Mouse (Mus musculus) neural tube, embryonic 14.5 days (tissue): ENCODE measurements at regions not wholly inside any gene's neighbourhood (a gene's known extent, or its start where the extent isn't known, plus 50 kb on each side); places are given as distances from the start of the nearest gene placed in this dataset.

Experiments
- ATAC-seq: fragments of 200-750 bp; cut with Nextera tagmentation; 2 replicates; pipeline ENCODE4 v1.8.0; 2017; ENCODE audit warnings: low read depth, mild to moderate bottlenecking, moderate TSS enrichment, moderate library complexity
- H3K27ac ChIP-seq: fragments of 300-500 bp; sonication (generic); 2 replicates; pipeline ENCODE4 v1.5.1; 2014; ENCODE audit warnings: low read depth, mild to moderate bottlenecking, control low read depth, low read length, moderate library complexity, mixed read lengths
- H3K27me3 ChIP-seq: fragments of 300-500 bp; sonication (generic); 2 replicates; pipeline ENCODE4 v1.6.1; 2014; ENCODE audit warnings: low read length; ENCODE audit not compliant: control insufficient read depth, insufficient read depth
- H3K36me3 ChIP-seq: fragments of 300-500 bp; sonication (generic); 2 replicates; pipeline ENCODE4 v1.6.1; 2014; ENCODE audit warnings: low read length, mixed read lengths; ENCODE audit not compliant: control insufficient read depth, insufficient read depth
- H3K4me1 ChIP-seq: fragments of 300-500 bp; sonication (generic); 2 replicates; pipeline ENCODE4 v1.6.1; 2014; ENCODE audit warnings: low read length; ENCODE audit not compliant: control insufficient read depth, insufficient read depth
- H3K4me2 ChIP-seq: fragments of 300-500 bp; sonication (generic); 2 replicates; pipeline ENCODE4 v1.6.1; 2014; ENCODE audit warnings: mild to moderate bottlenecking, low read depth, low read length, control low read depth
- H3K4me3 ChIP-seq: fragments of 300-500 bp; sonication (generic); 2 replicates; pipeline ENCODE4 v1.5.1; 2014; ENCODE audit warnings: low read depth, low read length, control low read depth, mixed read lengths
- H3K9ac ChIP-seq: fragments of 300-500 bp; sonication (generic); replicated peaks from 2 replicates; pipeline ENCODE4 v1.6.1; 2014; ENCODE audit warnings: low read depth, mild to moderate bottlenecking, control low read depth, low read length, mixed read lengths
- H3K9me3 ChIP-seq: fragments of 300-500 bp; sonication (generic); 2 replicates; pipeline ENCODE4 v1.6.1; 2016; ENCODE audit warnings: low read length; ENCODE audit not compliant: control insufficient read depth
- WGBS: fragments of 180-500 bp; shearing (Covaris S2); extraction: QIAGEN DNeasy Blood & Tissue Kit; methylation state at CpG from one replicate; pipeline ENCODE4 v1.1.7; 2014; 5-methylcytosine and 5-hydroxymethylcytosine counted together

DNA sequence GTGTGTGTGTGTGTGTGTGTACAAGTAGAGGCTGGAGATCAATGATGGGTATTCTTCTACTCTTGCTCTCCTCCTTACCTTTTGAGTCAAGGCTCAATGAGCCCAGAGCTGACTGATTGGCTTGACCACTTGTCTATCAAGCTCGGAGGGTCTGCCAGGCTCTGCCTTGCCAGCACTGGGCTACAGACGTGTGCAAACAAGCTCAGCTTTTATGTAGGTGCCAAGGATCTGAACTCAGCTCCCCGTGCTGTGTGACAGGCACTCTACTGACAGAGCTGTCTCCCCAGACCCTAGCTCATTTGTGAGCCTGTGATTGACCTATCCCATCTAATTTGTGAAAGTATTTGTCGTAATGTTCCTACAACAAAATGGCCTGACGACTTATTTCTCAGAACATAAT, 54.2 kb upstream of the Cdc42bpa start:
- H3K27me3 ChIP-seq: no peaks in the 10 kb centered on the region
- no peak overlapping the region for H3K27ac ChIP-seq
- no peak overlapping the region for H3K4me3 ChIP-seq
- 92% methylated on average over 5 of the region's 5 CpGs for WGBS
- H3K9me3 ChIP-seq: no peaks in the 10 kb centered on the region
- no peaks in the 10 kb centered on the region for H3K36me3 ChIP-seq
- H3K9ac ChIP-seq: no peak overlapping the region
- H3K4me1 ChIP-seq: no peaks in the 10 kb centered on the region
- no peak overlapping the region for H3K4me2 ChIP-seq
- no peak for ATAC-seq

DNA sequence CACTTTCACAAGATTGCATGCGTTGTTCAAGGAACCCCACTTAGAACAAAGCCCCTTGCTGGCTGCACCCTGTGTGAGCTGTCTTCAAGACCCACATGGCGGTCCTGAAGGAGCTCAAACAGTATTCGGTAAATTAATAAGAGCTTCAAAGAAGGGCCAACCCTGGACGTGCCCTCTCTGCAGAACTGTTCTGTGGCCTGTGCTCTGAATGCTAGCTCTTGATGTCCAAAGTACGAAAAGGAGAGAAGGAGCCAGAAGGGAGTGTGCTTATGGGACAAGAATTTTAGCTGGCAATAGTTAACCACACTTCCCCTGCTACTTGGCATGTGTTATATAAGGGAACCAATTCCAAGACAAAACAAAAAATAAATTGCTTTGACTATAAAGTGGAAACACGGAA, 67.6 kb upstream of the Cdc42bpa start:
- Histone ChIP-seq H3K27me3 (no peaks in the 10 kb centered on the region), H3K4me3 (no peak overlapping the region), H3K4me1 (no peaks in the 10 kb centered on the region), H3K9ac (no peak overlapping the region), H3K9me3 (no peaks in the 10 kb centered on the region), H3K36me3 (no peaks in the 10 kb centered on the region), H3K27ac (no peak overlapping the region), H3K4me2 (no peak overlapping the region)
- WGBS: 92% methylated on average over 6 of the region's 6 CpGs
- no peak for ATAC-seq

DNA sequence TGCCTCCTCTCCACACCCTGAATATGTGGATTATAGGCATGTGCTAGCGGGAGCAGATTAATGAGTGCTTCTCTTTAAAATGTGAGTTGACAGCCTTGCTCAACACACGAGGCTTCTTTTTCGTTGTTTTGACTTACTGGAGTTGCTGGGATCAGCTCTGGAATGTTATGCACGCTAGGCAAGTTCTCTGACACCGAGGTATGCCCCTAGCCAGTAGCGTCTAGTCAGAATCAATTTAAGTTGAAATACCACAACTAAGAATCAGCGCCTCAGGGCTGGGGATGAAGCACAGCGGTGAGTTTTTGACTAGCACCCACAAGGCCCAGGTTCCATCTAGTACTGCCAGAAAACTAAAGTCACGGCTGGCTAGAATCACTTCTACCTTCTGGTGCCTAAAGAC, 72.4 kb upstream of the Cdc42bpa start:
- 79% methylated on average over 9 of the region's 9 CpGs for WGBS
- no peaks in the 10 kb centered on the region for H3K4me1 ChIP-seq
- no peak for ATAC-seq

DNA sequence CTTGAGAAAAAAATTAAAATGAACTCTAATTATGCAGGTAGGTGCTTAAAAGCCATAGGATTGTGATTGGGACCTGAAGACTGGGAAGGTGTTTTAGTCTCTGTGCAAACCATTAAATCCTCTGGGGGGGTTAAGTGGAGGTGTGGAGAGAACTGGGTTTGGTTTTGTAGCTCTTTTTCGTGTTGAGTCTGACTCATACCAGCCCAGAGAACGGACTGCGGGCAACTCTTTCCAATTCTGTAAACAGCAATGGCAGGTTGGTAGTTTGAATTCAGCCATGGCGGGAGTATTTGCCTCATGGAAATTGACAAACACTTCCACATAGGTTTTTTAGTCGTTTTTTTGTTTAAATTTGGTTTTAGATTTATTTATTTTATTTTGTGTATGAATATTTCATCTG, 77.7 kb upstream of the Ahctf1 start:
- Histone ChIP-seq H3K36me3 (no peaks in the 10 kb centered on the region), H3K27ac (no peak overlapping the region), H3K4me3 (no peak overlapping the region), H3K4me2 (no peak overlapping the region), H3K4me1 (no peaks in the 10 kb centered on the region), H3K27me3 (no peaks in the 10 kb centered on the region), H3K9me3 (no peaks in the 10 kb centered on the region), H3K9ac (no peak overlapping the region)
- WGBS: 85% methylated on average over 5 of the region's 5 CpGs
- ATAC-seq: no peak

More for the DNA sequence above, 72.4 kb upstream of the Cdc42bpa start:
- Histone ChIP-seq H3K27me3 (no peaks in the 10 kb centered on the region), H3K9ac (no peak overlapping the region), H3K36me3 (no peaks in the 10 kb centered on the region), H3K27ac (no peak overlapping the region), H3K9me3 (no peaks in the 10 kb centered on the region), H3K4me2 (no peak overlapping the region), H3K4me3 (no peak overlapping the region)

DNA sequence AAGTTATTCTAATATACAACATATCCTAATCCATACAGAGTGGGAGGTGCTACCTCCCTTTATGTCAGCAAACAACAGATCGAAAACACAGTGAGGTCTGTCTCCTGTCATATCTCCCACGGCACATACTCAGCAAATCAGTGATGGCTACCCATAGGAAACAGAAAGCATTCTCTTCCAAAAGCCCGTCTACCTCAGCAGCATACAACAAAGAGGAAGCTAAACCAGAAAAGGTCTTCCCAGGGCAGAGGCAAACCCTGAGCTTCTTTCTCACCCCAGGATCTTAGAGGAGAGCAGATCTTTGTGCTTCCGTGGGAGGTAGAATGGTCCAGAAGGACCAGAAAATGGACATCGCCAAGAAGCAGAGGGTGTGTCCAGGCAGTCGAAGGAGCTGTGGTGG, 74.4 kb upstream of the Ahctf1 start:
- no peak overlapping the region for H3K9ac ChIP-seq
- no peaks in the 10 kb centered on the region for H3K36me3 ChIP-seq
- no peak overlapping the region for H3K27ac ChIP-seq
- H3K4me3 ChIP-seq: no peak overlapping the region
- H3K4me2 ChIP-seq: no peak overlapping the region
- no peak for ATAC-seq
- no peaks in the 10 kb centered on the region for H3K27me3 ChIP-seq
- WGBS: 85% methylated on average over 6 of the region's 6 CpGs
- H3K9me3 ChIP-seq: no peaks in the 10 kb centered on the region
- H3K4me1 ChIP-seq: no peaks in the 10 kb centered on the region

DNA sequence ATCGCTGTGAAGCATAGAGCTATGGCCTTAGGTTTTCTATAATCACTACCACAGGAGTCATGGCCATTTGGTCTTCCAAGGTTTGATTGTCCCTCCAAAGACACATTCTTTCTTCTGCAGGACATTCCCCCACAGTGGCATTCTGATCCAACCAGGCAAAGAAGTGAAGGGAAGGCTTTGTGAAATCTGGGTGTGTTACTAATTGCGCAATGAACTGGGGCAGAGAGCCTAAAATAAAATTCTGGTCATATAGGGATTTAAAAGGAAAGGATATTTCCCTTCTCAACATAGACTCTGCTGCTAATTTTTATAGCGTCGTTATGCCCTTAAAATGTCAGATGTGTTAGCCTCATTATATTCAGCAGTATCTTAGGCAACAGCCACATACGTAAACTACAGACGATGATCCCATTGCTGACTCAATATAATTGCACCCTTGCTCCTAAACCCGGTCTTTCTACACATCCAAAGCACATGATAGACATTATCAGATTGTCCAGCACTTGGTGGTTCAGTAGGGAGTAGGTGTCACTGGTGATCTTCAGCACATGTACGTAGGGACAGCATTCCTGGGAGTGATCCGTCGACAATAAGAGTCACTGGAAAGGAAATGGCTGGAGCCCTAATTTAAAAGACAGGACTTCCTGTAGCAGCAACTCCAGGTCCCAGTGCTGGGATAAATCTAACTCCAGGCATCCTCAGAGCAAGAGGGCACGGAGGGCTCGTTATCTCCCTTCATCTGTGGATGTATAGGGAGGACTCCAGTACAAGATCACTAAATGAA, 70.5 kb upstream of the Ahctf1 start:
- Histone ChIP-seq H3K9me3 (no peaks in the 10 kb centered on the region), H3K27me3 (no peaks in the 10 kb centered on the region), H3K4me3 (no peak overlapping the region), H3K9ac (no peak overlapping the region), H3K27ac (no peak overlapping the region), H3K4me2 (no peak overlapping the region), H3K36me3 (no peaks in the 10 kb centered on the region), H3K4me1 (no peaks in the 10 kb centered on the region)
- no peak for ATAC-seq
- WGBS: 80% methylated on average over 12 of the region's 12 CpGs

DNA sequence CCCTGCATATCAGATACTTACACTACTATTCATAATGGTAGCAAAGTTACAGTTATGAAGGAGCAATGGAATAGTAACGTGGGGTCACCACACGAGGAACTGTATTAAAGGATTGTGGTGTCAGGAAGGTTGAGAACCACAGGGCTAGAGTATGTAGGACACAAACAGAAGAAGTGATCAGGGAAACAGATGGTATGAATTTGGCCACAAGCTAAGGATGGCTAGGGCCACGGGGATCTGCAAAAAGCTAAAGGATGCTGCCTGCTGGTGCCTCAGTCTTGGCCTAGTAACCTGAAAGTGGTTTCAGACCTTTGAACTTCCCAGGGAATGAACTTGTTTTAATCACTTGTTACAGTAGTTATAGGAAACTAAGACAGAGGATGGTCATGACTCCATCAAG, 68.5 kb upstream of the Ahctf1 start:
- Histone ChIP-seq H3K9me3 (no peaks in the 10 kb centered on the region), H3K27me3 (no peaks in the 10 kb centered on the region), H3K4me2 (no peak overlapping the region), H3K27ac (no peak overlapping the region), H3K4me1 (no peaks in the 10 kb centered on the region), H3K9ac (no peak overlapping the region), H3K36me3 (no peaks in the 10 kb centered on the region), H3K4me3 (no peak overlapping the region)
- ATAC-seq: no peak
- 91% methylated on average over 3 of the region's 3 CpGs for WGBS

DNA sequence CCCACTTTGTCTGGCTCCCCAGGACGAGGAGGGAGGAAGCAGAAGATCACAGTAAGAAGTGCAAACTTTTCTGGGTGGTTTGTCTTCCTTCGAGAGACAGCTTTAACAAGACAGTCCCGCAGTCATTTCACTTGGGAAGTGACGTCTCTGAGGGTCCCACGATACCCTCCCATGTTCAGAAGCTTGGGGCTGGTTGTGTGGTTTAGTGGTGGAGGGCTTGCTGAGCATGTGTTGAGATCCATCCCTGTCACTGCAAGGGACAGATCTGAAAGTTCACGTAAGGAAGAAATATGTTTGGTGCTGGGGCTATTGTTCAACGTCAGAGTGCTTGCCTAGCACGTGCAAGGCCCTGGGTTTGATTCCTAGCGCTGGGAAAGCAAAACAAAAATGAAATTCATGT, 65.2 kb upstream of the Ahctf1 start:
- ATAC-seq: no peak
- WGBS: 85% methylated on average over 9 of the region's 9 CpGs
- H3K9ac ChIP-seq: no peak overlapping the region
- H3K27me3 ChIP-seq: no peaks in the 10 kb centered on the region
- H3K36me3 ChIP-seq: no peaks in the 10 kb centered on the region
- H3K4me2 ChIP-seq: no peak overlapping the region
- no peak overlapping the region for H3K4me3 ChIP-seq
- H3K9me3 ChIP-seq: no peaks in the 10 kb centered on the region
- H3K27ac ChIP-seq: no peak overlapping the region
- no peaks in the 10 kb centered on the region for H3K4me1 ChIP-seq

DNA sequence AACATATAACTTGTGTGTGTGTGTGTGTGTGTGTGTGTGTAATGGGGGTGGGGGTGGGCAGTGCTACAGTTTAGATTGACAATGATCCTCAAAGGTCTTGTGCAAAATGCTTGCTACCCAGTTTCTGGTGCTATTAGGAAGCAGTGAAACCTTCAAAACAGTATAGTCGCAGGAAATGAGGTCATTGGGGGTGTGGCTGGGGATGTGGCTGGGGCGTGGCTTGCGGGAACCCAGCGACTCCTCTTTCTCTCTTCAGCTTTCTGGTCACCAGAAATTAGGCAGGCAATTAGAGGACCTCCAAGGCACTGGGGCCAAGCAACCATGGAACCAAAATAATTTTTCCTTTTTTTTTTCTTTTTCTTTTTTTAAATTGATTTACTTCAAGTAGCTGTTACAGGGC, 64.0 kb upstream of the Ahctf1 start:
- Histone ChIP-seq H3K9me3 (no peaks in the 10 kb centered on the region), H3K27me3 (no peaks in the 10 kb centered on the region), H3K4me1 (no peaks in the 10 kb centered on the region), H3K27ac (no peak overlapping the region), H3K9ac (no peak overlapping the region), H3K36me3 (no peaks in the 10 kb centered on the region), H3K4me2 (no peak overlapping the region), H3K4me3 (no peak overlapping the region)
- WGBS: 80% methylated on average over 4 of the region's 4 CpGs
- no peak for ATAC-seq
